Mouse (Mus musculus) bone marrow, adult 2 months (tissue): Measurements from ENCODE around the gene Scd4.

Experiments used
- CTCF ChIP-seq: fragments of 200-500 bp; IDR thresholded peaks from 2 replicates; pipeline ENCODE4 v1.5.1; 2011; ENCODE audit warnings: low read length, control low read depth; ENCODE audit not compliant: control insufficient read depth, insufficient read depth
- POLR2A ChIP-seq: fragments of 200-500 bp; IDR thresholded peaks from 2 replicates; pipeline ENCODE4 v1.6.1; 2011; ENCODE audit warnings: low read depth, mild to moderate bottlenecking, control low read depth, low read length, borderline replicate concordance; ENCODE audit not compliant: control insufficient read depth

GRCm38 (mm10) chr19:44303502-44303901 is 29.4 kb upstream of the Scd4 start:
- TF ChIP-seq POLR2A (no peak), CTCF (no peak)
